Mouse (Mus musculus) MN1 (cell line): ENCODE results near the gene Phlpp2.
"Not testable (repeated sequence)": the region's sequence is repeated elsewhere in the genome, so short reads cannot be mapped to it uniquely, and the experiment has no call there.

ENCODE experiments used
- DNase-seq: peaks from one replicate; pipeline ENCODE4 v3.0.0-alpha.2; 2016; ENCODE audit warnings: low spot score

Phlpp2 gene

DNA sequence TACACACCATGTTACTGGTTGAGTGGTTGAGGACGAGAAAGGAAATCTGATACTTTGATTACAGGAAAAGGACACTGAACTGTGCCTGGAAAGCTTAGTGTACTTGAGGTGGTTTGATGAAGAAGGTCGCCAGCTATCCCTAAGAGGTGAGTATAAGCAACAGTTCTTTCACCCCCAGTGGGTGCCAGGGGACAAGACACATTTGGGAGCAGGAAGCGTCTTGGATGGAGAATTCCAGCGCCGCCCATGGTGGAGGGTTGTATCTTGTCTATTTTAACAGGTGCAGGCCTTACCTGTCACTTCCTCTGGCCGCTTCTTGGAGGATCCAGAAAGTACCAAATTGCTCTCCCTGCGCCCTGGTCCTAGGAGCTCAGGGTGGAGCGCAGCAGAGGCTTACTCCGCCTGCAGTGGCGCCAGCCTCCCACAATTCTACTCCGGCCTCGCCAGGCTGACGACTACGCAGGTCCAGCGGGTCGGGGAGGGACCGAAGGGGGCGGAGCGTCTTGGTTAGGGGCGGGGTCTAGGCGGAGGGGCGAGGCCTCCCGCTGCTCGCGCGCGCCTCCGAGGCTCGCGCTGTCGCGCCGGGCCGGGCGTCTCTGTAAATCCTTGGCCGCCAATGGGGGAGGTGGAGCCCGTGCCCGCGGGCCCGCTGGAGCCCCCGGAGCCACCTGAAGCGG lies at the start of gene Phlpp2:
TSS of gene Phlpp2 (plus strand) at position 540 of the 677 bp plus-strand sequence.
- DNase-seq = peak; percentile 97

DNA sequence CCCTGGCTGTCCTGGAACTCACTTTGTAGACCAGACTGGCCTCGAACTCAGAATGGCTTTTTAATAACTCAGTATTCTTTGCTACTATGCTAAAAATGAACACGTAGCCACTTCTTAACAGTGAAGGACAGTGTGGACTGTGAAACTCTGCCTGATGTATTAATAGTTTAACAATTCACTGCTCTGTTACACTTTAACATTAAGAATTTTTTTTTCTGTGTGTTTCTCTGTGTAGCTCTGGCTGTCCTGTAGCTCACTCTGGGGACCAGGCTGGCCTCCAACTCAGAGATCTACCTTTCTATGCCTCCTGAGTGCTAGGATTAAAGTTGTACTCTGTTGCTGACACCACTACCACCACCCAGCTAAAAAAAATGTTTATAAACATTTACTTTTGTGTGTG lies 44.8 kb upstream of the Phlpp2 start:
- DNase-seq = no peak

DNA sequence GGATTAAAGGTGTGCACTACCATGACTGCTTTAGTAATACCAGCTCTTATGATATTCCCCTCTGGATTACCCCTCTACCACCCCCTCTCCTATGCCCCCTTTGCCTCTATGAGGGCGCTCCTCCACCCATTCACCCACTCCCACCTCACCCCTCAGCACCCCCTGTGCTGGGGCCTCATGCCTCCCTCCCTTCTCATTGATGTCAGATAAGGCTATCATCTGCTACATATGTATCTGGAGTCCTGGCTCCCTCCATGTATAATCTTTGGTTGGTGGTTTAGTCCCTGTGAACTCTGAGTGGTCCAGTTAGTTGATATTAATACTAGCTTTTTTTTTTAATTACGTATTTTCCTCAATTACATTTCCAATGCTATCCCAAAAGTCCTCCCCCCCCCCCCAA lies 28.5 kb upstream of the Phlpp2 start:
- DNase-seq = no peak

DNA sequence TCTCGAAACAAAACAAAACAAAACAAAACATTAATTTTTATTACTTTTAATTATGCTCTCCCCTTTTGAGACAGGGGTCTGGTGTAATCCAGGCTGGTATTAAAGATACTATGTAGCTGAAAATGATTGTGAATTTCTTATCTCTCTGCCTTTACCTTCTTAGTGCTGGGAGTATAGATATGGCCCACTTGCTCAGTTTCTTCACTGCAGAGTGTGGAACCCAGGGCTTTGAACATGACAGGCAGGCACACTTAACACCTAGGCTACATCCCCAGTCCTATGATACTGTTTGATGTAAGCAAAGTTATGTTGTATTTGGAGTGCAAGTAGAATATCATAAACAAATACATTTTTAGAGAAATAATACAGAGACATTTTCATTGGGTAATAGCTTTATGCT lies 25.9 kb upstream of the Phlpp2 start:
- no peak for DNase-seq

DNA sequence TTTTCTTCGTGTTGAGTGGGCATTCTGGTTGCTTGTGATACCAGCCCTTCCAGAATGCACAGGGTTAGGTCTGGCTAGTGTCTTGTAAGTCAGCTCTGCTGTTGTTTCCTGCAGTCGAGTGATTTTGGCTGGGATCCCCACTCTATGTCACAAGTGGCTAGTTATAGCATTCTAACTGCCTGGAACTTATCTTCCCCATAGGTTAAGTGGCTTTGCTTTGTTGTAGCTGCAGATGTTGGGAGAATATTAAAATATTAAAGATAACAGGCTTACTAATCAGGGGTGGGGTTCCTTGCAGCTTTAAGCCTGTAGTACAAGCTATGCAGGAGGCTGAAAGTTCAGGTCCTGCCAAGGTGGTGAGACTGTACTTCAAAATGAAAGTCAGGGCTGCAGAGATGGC lies 20.5 kb upstream of the Phlpp2 start:
- no peak for DNase-seq

- no peak for DNase-seq
These were observed 19.4 kb upstream of the Phlpp2 start for GRCm38 (mm10) chr8:109848981-109849380.

DNA sequence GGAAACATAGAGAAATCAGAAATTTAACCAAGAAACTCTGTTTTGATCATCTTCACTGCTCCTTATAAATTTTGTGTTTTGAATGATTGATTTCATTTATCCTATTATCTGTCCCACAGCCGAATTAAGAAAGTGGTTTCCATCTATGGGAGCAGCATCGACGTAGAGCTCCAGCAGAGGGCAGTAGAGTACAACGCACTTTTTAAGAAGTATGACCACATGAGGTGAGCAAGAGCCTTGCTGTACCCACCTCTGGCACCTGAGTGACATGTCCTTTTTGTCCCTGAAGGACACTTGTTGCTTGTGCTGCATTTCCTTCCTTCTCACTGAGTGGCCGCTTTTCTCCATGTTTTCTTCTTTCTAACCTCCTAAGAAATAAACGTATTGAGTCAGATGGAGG lies 14.9 kb upstream of the Phlpp2 start:
- peak; percentile 84 for DNase-seq

- no peak for DNase-seq
These were observed 13.8 kb upstream of the Phlpp2 start for GRCm38 (mm10) chr8:109854522-109854921.

- DNase-seq = no peak
These were observed 12.9 kb upstream of the Phlpp2 start for GRCm38 (mm10) chr8:109855451-109855850.

GRCm38 (mm10) chr8:109863398-109863797 lies 4.9 kb upstream of the Phlpp2 start:
- no peak for DNase-seq

DNA sequence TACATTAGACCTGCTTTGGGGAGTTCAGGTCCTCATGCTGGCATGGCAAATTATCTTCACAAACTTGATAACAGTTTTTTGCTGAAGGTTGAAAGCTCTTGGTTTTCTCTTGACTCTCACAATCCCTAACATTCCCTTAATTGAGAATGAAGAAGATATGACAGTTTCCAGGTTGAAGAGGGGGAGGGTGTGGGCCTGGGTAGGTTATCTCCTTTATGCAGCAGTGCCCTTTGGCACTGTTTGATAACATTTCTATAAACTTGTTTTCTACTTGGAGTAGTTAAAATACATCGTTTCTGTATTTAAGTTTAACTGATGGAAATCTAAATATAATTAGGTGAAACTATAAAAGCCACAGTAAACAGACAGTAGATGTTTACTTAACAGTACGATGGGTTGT lies 3.5 kb upstream of the Phlpp2 start:
- no peak for DNase-seq

DNA sequence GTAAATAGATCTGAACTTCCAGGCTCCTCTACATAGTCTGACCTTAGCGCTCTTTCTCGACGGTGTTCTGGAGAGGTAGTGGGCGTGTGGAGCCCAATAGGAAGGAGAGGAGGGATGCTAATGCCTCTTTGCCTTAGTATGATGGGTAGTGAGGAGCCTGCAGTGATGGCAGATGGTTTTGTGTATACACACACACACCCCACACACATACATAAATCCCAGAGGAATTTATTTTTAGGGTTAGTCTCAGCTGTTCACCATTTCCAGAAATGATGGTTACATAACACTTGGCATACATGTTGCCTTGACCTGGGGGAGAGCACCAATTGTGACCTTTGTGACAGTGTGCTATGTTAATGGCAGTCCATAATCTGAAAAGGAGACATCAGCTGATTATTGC lies 2.8 kb upstream of the Phlpp2 start:
- DNase-seq = no peak

- DNase-seq = no peak
These were observed 1.7 kb upstream of the Phlpp2 start for GRCm38 (mm10) chr8:109866690-109867089.

- peak; percentile 77 for DNase-seq
These were observed 479 bp downstream of the Phlpp2 start for GRCm38 (mm10) chr8:109868680-109869361.

DNA sequence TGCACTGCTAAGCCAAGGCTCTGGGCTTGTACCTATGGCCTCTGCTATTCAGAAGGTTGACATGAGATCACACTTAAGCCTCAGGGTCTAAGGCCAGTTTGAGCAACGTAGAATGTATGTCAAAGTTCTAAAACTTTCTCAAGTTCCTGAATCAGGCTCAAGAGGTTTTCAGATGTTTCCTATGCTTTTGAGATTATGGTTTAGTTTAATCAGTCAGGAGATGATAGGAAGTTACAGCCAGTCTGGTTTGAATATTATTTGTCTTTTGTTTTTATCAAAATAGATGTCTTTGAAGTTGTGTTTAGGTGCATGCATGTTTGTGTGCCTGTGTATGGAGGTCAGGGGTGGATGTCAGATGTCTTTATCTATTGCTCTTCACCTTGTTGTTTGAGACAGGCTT lies 2.7 kb downstream of the Phlpp2 start:
- DNase-seq = no peak

- DNase-seq = not testable (repeated sequence)
These were observed 5.5 kb downstream of the Phlpp2 start for GRCm38 (mm10) chr8:109873800-109874199.

- DNase-seq = no peak
These were observed 11.8 kb downstream of the Phlpp2 start for GRCm38 (mm10) chr8:109880012-109880662.

DNA sequence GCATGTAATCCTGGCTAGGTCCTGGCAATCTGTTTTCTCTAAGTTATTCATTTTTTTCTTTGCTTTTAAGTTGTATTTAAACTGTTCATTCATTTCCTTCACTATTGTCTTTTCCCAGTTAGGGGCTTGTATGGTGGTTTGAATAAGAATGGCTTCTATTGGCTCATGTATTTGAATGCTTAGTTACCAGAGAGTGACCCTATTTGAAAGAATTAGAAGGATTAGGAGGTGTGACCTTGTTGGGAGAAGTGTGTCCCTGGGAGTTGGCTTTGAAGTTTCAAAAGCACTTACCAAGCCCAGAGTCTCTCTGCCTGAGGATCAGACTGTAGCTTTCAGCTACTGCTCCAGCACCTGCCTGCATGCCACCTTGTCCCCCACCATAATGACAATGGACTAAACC lies 17.0 kb downstream of the Phlpp2 start:
- no peak for DNase-seq

GRCm38 (mm10) chr8:109889211-109889610 lies 20.9 kb downstream of the Phlpp2 start:
- DNase-seq = no peak

DNA sequence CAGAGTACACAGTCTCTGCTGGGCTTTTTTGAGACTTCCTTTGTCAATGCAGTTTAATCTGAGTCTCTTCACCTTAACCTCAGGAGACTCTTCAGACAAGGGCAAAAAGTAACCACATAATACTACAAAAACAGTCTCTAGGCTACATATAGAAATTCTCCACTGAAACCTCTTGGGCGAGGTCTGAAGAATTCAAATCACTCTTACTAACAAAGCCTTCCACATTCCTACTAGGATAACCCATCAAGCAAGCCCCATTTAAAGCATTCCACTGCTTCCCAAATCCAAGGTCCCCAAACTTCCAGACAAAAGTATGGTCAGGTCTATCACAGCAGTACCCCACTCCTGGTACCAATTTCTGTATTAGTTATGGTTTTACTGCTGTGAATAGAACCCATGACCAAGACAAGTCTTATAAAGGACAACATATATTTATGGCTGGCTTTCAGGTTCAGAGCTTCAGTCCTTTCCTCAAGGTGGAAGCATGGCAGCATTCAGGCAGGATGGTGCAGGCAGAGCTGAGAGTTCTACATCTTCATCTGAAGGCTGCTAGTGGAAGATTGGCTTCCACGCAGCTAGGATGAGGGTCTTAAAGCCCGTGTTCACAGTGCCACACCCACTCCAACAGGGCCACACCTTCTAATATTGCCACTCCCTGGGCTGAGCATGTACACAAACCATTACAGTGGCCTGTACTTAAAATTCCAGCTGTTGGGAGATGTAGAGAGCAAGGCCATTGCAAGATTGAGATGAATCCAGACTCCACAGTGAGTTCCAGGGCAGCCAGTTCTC lies 22.6 kb downstream of the Phlpp2 start:
- DNase-seq = no peak

DNA sequence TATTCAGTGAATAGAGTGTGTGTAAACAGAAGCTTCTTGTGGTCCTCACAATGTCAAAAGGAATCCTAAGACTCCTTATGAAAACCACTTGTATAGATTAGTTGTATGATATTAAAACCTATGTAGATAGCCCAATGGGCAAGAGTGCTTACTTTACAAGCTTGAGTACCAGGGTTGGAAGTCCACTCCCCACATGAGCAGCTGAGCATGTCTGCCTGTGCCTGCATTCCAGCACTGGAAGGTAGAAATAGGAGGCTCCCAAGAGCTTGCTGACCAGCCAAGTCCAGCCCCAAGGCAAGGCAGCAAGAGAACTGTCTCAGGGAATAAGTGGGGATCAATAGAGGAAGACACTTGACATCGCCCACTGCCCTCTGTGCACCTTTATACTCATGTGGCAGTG lies 26.3 kb downstream of the Phlpp2 start:
- no peak for DNase-seq

DNA sequence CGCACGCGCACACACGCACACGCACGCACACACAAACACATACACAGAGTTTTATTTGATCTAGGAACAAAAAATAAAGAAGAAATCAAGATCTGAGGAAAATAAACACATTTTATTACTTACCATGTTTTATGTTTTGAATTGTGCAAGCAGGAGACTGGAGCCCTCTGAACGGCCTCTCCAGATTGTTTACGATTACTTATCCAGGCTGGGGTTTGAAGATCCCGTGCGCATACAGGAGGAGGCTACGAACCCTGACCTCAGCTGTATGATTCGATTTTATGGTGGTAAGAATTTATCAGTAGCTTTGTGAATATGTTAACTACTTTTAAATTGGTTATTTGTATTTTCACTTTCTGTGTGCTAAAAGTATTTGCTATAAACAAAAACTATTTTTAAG lies 27.0 kb downstream of the Phlpp2 start:
- no peak for DNase-seq

DNA sequence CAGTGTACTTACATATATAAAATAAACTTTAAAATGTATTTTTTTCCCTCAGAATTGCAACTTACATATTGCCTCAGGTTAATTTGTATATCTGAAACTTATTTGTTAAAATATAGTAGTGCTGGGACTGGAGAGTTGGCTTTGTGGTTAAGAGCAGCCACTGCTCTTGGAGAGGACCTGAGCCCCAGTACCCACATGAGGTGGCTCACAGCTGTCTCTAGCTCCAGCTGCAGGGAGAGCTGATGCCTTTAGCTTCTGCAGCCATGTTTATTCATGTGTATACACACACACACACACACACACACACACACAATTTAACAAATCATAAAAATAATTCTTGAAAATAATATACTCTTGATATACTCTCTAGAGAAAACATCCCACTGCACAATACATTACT lies 34.0 kb downstream of the Phlpp2 start:
- DNase-seq = no peak
